In genomic region chr6:98797373-98797772, GRCm38 (mm10) we compare ENCODE assay signal across 12 mouse cellular contexts.
DNase-seq lines count a peak whose midpoint lies in the region; ATAC-seq lines count a peak whose summit lies in the region.
"Had no signal": no experiment of that assay in that cellular context is flagged by ENCODE, and none has a peak within 500 bp of the region (broad histone marks: within the 10 kb centered on the region; RNA-seq: fewer than 3 reads in every experiment).

No protein-coding gene starts in this region.

- no peak overlapping the region for H3K9ac ChIP-seq in heart, embryonic 13.5 days
- H3K9ac ChIP-seq in midbrain, embryonic 15.5 days: no peak overlapping the region
- H3K9ac ChIP-seq: hindbrain, embryonic 14.5 days; midbrain, embryonic 13.5 days had no signal

- ATAC-seq in heart, embryonic 13.5 days (ENCODE audit: extremely low read depth, insufficient number of reproducible peaks, low FRiP score, low TSS enrichment): no peak
- ATAC-seq in midbrain, embryonic 15.5 days (replicated peaks): no peak
- no peak for ATAC-seq in megakaryocyte progenitor cell, adult 5-6 weeks (replicated peaks; ENCODE audit: poor library complexity)
- ATAC-seq: activated CD4-positive, CD25-positive, alpha-beta regulatory T cell, adult 4 months; midbrain, embryonic 13.5 days had no signal

- 45% methylated on average over 6 of the region's 6 CpGs for WGBS in heart, embryonic 13.5 days
- WGBS in midbrain, embryonic 15.5 days: 81% methylated on average over 6 of the region's 6 CpGs

- peaks cover 20% of the 10 kb centered on the region for H3K4me1 ChIP-seq in heart, embryonic 13.5 days
- no peaks in the 10 kb centered on the region for H3K4me1 ChIP-seq in midbrain, embryonic 15.5 days

- H3K9me3 ChIP-seq in heart, embryonic 13.5 days: no peaks in the 10 kb centered on the region
- no peaks in the 10 kb centered on the region for H3K9me3 ChIP-seq in midbrain, embryonic 15.5 days
- H3K9me3 ChIP-seq: midbrain, embryonic 13.5 days had no signal

- no peaks in the 10 kb centered on the region for H3K36me3 ChIP-seq in heart, embryonic 13.5 days
- H3K36me3 ChIP-seq in midbrain, embryonic 15.5 days (replicated peaks): no peaks in the 10 kb centered on the region
- H3K36me3 ChIP-seq: midbrain, embryonic 13.5 days had no signal

- H3K4me2 ChIP-seq in heart, embryonic 13.5 days: no peak overlapping the region
- no peak overlapping the region for H3K4me2 ChIP-seq in midbrain, embryonic 15.5 days
- H3K4me2 ChIP-seq: hindbrain, embryonic 14.5 days; midbrain, embryonic 13.5 days had no signal

- DNase-seq in heart, adult 9 months (ENCODE audit: low spot score in 2 of 2): no peak
- DNase-seq in urinary bladder, postnatal 25 days (ENCODE audit: low spot score): peak; percentile 9
- no peak for DNase-seq in urinary bladder, postnatal 14 days (ENCODE audit: low spot score)
- peak; percentile 81 for DNase-seq in lung, postnatal 10 days
- DNase-seq: layer of hippocampus, adult 9-11 months; liver had no signal

- no peaks in the 10 kb centered on the region for H3K27me3 ChIP-seq in heart, embryonic 13.5 days (replicated peaks)
- no peaks in the 10 kb centered on the region for H3K27me3 ChIP-seq in midbrain, embryonic 15.5 days (replicated peaks)
- H3K27me3 ChIP-seq: midbrain, embryonic 13.5 days had no signal

- no peak overlapping the region for H3K4me3 ChIP-seq in heart, embryonic 13.5 days
- no peak overlapping the region for H3K4me3 ChIP-seq in midbrain, embryonic 15.5 days
- H3K4me3 ChIP-seq: midbrain, embryonic 13.5 days had no signal

- peak overlapping the region; percentile 48; the same call in 1 of the 2 replicates for H3K27ac ChIP-seq in heart, embryonic 13.5 days (replicated peaks)
- no peak overlapping the region for H3K27ac ChIP-seq in midbrain, embryonic 15.5 days
- H3K27ac ChIP-seq: hindbrain, embryonic 14.5 days; midbrain, embryonic 13.5 days had no signal

Comparison
In these comparisons a context has a peak if more than half of its experiments do, and no peak if none do; other contexts are left out.
1. DNase-seq: peak in urinary bladder, postnatal 25 days (single experiment) and lung, postnatal 10 days (single experiment); none in heart, adult 9 months (0 of 2) and urinary bladder, postnatal 14 days (single experiment).